Comparison of ENCODE assay signal across 8 mouse cellular contexts in genomic region chr19:41482190-41482908, GRCm38 (mm10). TPM values are rescaled to one million over a fixed set of nuclear protein-coding genes. Genes with fewer than 3 reads are reported as not detected.
DNase-seq lines count a peak whose midpoint lies in the region; ATAC-seq and TF ChIP-seq lines count a peak whose summit lies in the region.

Gene Lcor (plus strand): TSS chr19:41482637.

- DNase-seq in 3134 (ENCODE audit: extremely low read depth, insufficient read length, low spot score): peak; percentile 83
- peak; percentile 86 for DNase-seq in adrenal gland, postnatal 25 days
- peak; percentile 86 for DNase-seq in embryonic facial prominence, embryonic 11.5 days (ENCODE audit: low spot score)
- DNase-seq in heart, adult 18-20 months: peak; percentile 91
- peak; percentile 88 for DNase-seq in kidney, adult 2 months
- peak; percentile 91 for DNase-seq in midbrain, embryonic 14.5 days
- DNase-seq in spleen, adult 18-20 months: peak; percentile 78 to 81

- no peak for TF ChIP-seq CTCF in kidney, adult 2 months (conservative IDR thresholded peaks at IDR 0.05; ENCODE audit: insufficient read depth, insufficient read length, low read depth, low read length)

- H3K4me3 ChIP-seq in embryonic facial prominence, embryonic 11.5 days (ENCODE audit: low read depth, low read length): peak within 1 kb of the TSS; percentile 97
- peak within 1 kb of the TSS; percentile 90 for H3K4me3 ChIP-seq in kidney, adult 2 months (ENCODE audit: insufficient read depth, low read depth, low read length)
- H3K4me3 ChIP-seq in limb, embryonic 12.5 days (replicated peaks): peak within 1 kb of the TSS; percentile 94
- H3K4me3 ChIP-seq in midbrain, embryonic 14.5 days (replicated peaks; ENCODE audit: low read depth, low read length): peak within 1 kb of the TSS; percentile 81

- peak within 1 kb of the TSS; percentile 92 for H3K9ac ChIP-seq in embryonic facial prominence, embryonic 11.5 days (replicated peaks; ENCODE audit: low read length)
- H3K9ac ChIP-seq in limb, embryonic 12.5 days (replicated peaks): peak within 1 kb of the TSS; percentile 90
- peak within 1 kb of the TSS; percentile 89 for H3K9ac ChIP-seq in midbrain, embryonic 14.5 days (replicated peaks; ENCODE audit: low read length)

- no peaks in the 10 kb centered on the region for H3K27me3 ChIP-seq in embryonic facial prominence, embryonic 11.5 days (ENCODE audit: control insufficient read depth, insufficient read depth, low read length)
- H3K27me3 ChIP-seq in kidney, adult 2 months (replicated peaks; ENCODE audit: control insufficient read depth, insufficient read depth, low read length): no peaks in the 10 kb centered on the region
- H3K27me3 ChIP-seq in limb, embryonic 12.5 days: no peaks in the 10 kb centered on the region
- H3K27me3 ChIP-seq in midbrain, embryonic 14.5 days (ENCODE audit: control insufficient read depth, insufficient read depth, low read length): no peaks in the 10 kb centered on the region

- H3K4me2 ChIP-seq in embryonic facial prominence, embryonic 11.5 days (ENCODE audit: low read depth, low read length): peak within 1 kb of the TSS; percentile 78
- H3K4me2 ChIP-seq in limb, embryonic 12.5 days: peak within 1 kb of the TSS; percentile 88
- peak within 1 kb of the TSS; percentile 77 for H3K4me2 ChIP-seq in midbrain, embryonic 14.5 days (ENCODE audit: low read length)

- under 1% methylated on average over 60 of the region's 92 CpGs for WGBS in embryonic facial prominence, embryonic 11.5 days
- WGBS in kidney, adult 2 months: 2% methylated on average over 86 of the region's 92 CpGs
- under 1% methylated on average over 64 of the region's 92 CpGs for WGBS in limb, embryonic 12.5 days
- 1% methylated on average over 72 of the region's 92 CpGs for WGBS in midbrain, embryonic 14.5 days

- peak; percentile 87 for ATAC-seq in embryonic facial prominence, embryonic 11.5 days (replicated peaks; ENCODE audit: insufficient number of reproducible peaks, low FRiP score, low TSS enrichment, low read depth)
- ATAC-seq in limb, embryonic 12.5 days (ENCODE audit: insufficient number of reproducible peaks, insufficient read depth, low FRiP score, low TSS enrichment, low read depth): peak; percentile 93
- ATAC-seq in midbrain, embryonic 14.5 days (ENCODE audit: low FRiP score, low TSS enrichment): peak; percentile 90

- H3K36me3 ChIP-seq in embryonic facial prominence, embryonic 11.5 days (replicated peaks; ENCODE audit: control insufficient read depth, insufficient read depth, low read depth, low read length): no peaks in the 10 kb centered on the region
- no peaks in the 10 kb centered on the region for H3K36me3 ChIP-seq in kidney, adult 2 months (ENCODE audit: control insufficient read depth, insufficient read depth, low read length)
- no peaks in the 10 kb centered on the region for H3K36me3 ChIP-seq in limb, embryonic 12.5 days
- H3K36me3 ChIP-seq in midbrain, embryonic 14.5 days (ENCODE audit: control insufficient read depth, insufficient read depth, low read length): no peaks in the 10 kb centered on the region

- H3K27ac ChIP-seq in embryonic facial prominence, embryonic 11.5 days (replicated peaks; ENCODE audit: low read depth, low read length): peak within 1 kb of the TSS; percentile 99
- H3K27ac ChIP-seq in kidney, adult 2 months (ENCODE audit: insufficient read depth, low read depth, low read length): peak within 1 kb of the TSS; percentile 98
- peak within 1 kb of the TSS; percentile 99 for H3K27ac ChIP-seq in limb, embryonic 12.5 days
- H3K27ac ChIP-seq in midbrain, embryonic 14.5 days (replicated peaks; ENCODE audit: low read depth, low read length): peak within 1 kb of the TSS; percentile 99

- peak; percentile 31 for TF ChIP-seq POLR2A in kidney, adult 2 months (IDR thresholded peaks at IDR 0.05; ENCODE audit: low read depth, low read length)

- no peaks in the 10 kb centered on the region; the same call in 1 of the 2 replicates for H3K4me1 ChIP-seq in embryonic facial prominence, embryonic 11.5 days (ENCODE audit: control insufficient read depth, insufficient read depth, low read length)
- H3K4me1 ChIP-seq in kidney, adult 2 months (ENCODE audit: control insufficient read depth, insufficient read depth, low read length): peaks cover 11% of the 10 kb centered on the region; the same call in 1 of the 2 replicates
- H3K4me1 ChIP-seq in limb, embryonic 12.5 days (replicated peaks): peaks cover 20% of the 10 kb centered on the region
- peaks cover 28% of the 10 kb centered on the region for H3K4me1 ChIP-seq in midbrain, embryonic 14.5 days (ENCODE audit: control insufficient read depth, insufficient read depth, low read length)

- H3K9me3 ChIP-seq in embryonic facial prominence, embryonic 11.5 days (replicated peaks; ENCODE audit: control insufficient read depth, low read length): no peaks in the 10 kb centered on the region
- H3K9me3 ChIP-seq in limb, embryonic 12.5 days: no peaks in the 10 kb centered on the region
- H3K9me3 ChIP-seq in midbrain, embryonic 14.5 days (ENCODE audit: control insufficient read depth, low read length): no peaks in the 10 kb centered on the region

RNA-seq across cellular contexts. Expression of gene Lcor, which starts in this region (rescaled TPM):
- total RNA-seq in adrenal gland, postnatal 25 days (2021): 19.0 and 19.1 TPM in 2 replicates
- 14.8 and 15.4 TPM in 2 replicates for polyA plus RNA-seq in embryonic facial prominence, embryonic 11.5 days (2014; fragmentation: Nextera tagmentation; extraction: Ambion mirVana)
- 10 to 100 TPM; 12.2 to 12.4 TPM for total RNA-seq in heart, adult 18-20 months (2021)
- 2.7 and 3.2 TPM in 2 replicates for polyA plus RNA-seq in kidney, adult 2 months (2012; rRNA removed)
- polyA plus RNA-seq in limb, embryonic 12.5 days (2016; fragmentation: Nextera tagmentation; extraction: Ambion mirVana): 9.8 and 10.4 TPM in 2 replicates
- polyA plus RNA-seq in midbrain, embryonic 14.5 days (2014; fragmentation: Nextera tagmentation; extraction: Ambion mirVana): 23.2 and 24.3 TPM in 2 replicates

Comparison
In these comparisons a context has a peak if more than half of its experiments do, and no peak if none do; other contexts are left out.
1. Peak in every context shown above with its lines: DNase-seq, ATAC-seq, H3K4me3 ChIP-seq and H3K27ac ChIP-seq.